Mouse (Mus musculus) intestine, postnatal 0 days (tissue): ENCODE measurements around the gene Larp4. TPM values are rescaled to one million over a fixed set of nuclear protein-coding genes. Genes with fewer than 3 reads are reported as not detected.
"Not testable (repeated sequence)": the region's sequence is repeated elsewhere in the genome, so short reads cannot be mapped to it uniquely, and the experiment has no call there.

Experiments
- ATAC-seq: fragments of 200-750 bp; cut with Nextera tagmentation; 2 replicates; pipeline ENCODE4 v1.8.0; 2017; ENCODE audit warnings: mild to moderate bottlenecking, moderate TSS enrichment, moderate library complexity
- H3K27ac ChIP-seq: fragments of 300-500 bp; sonication (generic); 2 replicates; pipeline ENCODE4 v1.5.1; 2014; ENCODE audit warnings: mild to moderate bottlenecking, low read depth, low read length, moderate library complexity
- H3K27me3 ChIP-seq: fragments of 300-500 bp; sonication (generic); replicated peaks from 2 replicates; pipeline ENCODE4 v1.6.1; 2014; ENCODE audit warnings: low read length, mixed read lengths; ENCODE audit not compliant: control insufficient read depth, insufficient read depth
- H3K36me3 ChIP-seq: fragments of 300-500 bp; sonication (generic); 2 replicates; pipeline ENCODE4 v1.6.1; 2014; ENCODE audit warnings: mild to moderate bottlenecking, moderate library complexity; ENCODE audit not compliant: control insufficient read depth, insufficient read depth
- H3K4me1 ChIP-seq: fragments of 300-500 bp; sonication (generic); replicated peaks from 2 replicates; pipeline ENCODE4 v1.6.1; 2014; ENCODE audit warnings: antibody characterized with exemption, low read length, mixed read lengths; ENCODE audit not compliant: control insufficient read depth, insufficient read depth
- H3K4me2 ChIP-seq: fragments of 300-500 bp; sonication (generic); replicated peaks from 2 replicates; pipeline ENCODE4 v1.6.1; 2014; ENCODE audit warnings: low read depth, mild to moderate bottlenecking, moderate library complexity
- H3K4me3 ChIP-seq: fragments of 300-500 bp; sonication (generic); 2 replicates; pipeline ENCODE4 v1.5.1; 2014; ENCODE audit warnings: low read depth, low read length
- H3K9ac ChIP-seq: fragments of 300-500 bp; sonication (generic); 2 replicates; pipeline ENCODE4 v1.6.1; 2014; ENCODE audit warnings: mild to moderate bottlenecking, low read depth, low read length
- H3K9me3 ChIP-seq: fragments of 300-500 bp; sonication (generic); 2 replicates; pipeline ENCODE4 v1.6.1; 2016; ENCODE audit warnings: mixed run types; ENCODE audit not compliant: control insufficient read depth
- CTCF ChIP-seq: sonication (generic); IDR thresholded peaks from 2 replicates; pipeline ENCODE4 v1.5.1; 2016; ENCODE audit warnings: low read depth, mild to moderate bottlenecking, control low read depth, antibody characterized with exemption, moderate library complexity
- WGBS: fragments of 180-500 bp; shearing (Covaris S2); extraction: QIAGEN DNeasy Blood & Tissue Kit; methylation state at CpG from one replicate; pipeline ENCODE4 v1.1.7; 2014; 5-methylcytosine and 5-hydroxymethylcytosine counted together
- polyA plus RNA-seq: library from polyadenylated mRNA; unstranded; fragments of >200 nt; fragmentation: Nextera tagmentation; extraction: Ambion mirVana; gene quantifications from 2 replicates; pipeline ENCODE4 v1.2.1, GENCODE M21; 2015

The Larp4 gene
- polyA plus RNA-seq = 29.7 and 32.5 TPM in 2 replicates

- H3K36me3 ChIP-seq, H3K27me3 ChIP-seq, ATAC-seq, H3K27ac ChIP-seq, H3K4me3 ChIP-seq, H3K4me2 ChIP-seq, H3K9ac ChIP-seq, H3K9me3 ChIP-seq, H3K4me1 ChIP-seq: not testable (repeated sequence)
- WGBS = 88% methylated on average over 6 of the region's 6 CpGs
These were observed at the start of gene Larp4 for GRCm38 (mm10) chr15:99969765-99970164. TSS of gene Larp4 (plus strand) at chr15:99970065.

DNA sequence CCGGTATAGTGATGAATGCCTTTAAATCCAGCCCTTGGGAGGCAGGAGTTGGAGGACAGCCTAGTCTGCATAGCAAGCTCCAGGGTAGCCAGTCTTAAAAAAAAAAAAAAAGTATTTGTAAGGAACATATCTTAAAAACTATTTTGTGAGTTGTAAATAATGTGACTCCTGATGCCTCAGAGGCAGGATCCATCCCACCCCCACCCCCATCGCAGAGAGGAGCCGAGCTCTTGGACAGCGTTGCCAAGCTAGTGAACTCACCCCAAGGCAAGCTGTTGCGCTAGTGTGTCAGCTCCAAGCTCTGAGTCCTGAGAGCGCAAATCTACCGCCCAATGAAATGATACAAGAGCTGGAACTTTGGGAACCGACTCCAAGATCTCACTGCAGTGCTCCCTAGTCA is 38.6 kb upstream of the Larp4 start:
- no peak for ATAC-seq
- Histone ChIP-seq H3K9ac (no peak overlapping the region), H3K27me3 (no peaks in the 10 kb centered on the region), H3K4me2 (no peak overlapping the region), H3K36me3 (no peaks in the 10 kb centered on the region), H3K9me3 (no peaks in the 10 kb centered on the region), H3K4me1 (no peaks in the 10 kb centered on the region), H3K4me3 (no peak overlapping the region), H3K27ac (no peak overlapping the region)
- WGBS = 78% methylated on average over 8 of the region's 8 CpGs
- TF ChIP-seq CTCF = no peak

GRCm38 (mm10) chr15:99934501-99934900 is 35.4 kb upstream of the Larp4 start:
- no peak for TF ChIP-seq CTCF
- Histone ChIP-seq H3K4me2 (no peak overlapping the region), H3K27ac (no peak overlapping the region), H3K4me1 (no peaks in the 10 kb centered on the region), H3K9me3 (no peaks in the 10 kb centered on the region), H3K9ac (no peak overlapping the region), H3K36me3 (no peaks in the 10 kb centered on the region), H3K27me3 (no peaks in the 10 kb centered on the region), H3K4me3 (no peak overlapping the region)
- WGBS = 48% methylated on average over 1 of the region's 1 CpGs
- ATAC-seq = no peak

DNA sequence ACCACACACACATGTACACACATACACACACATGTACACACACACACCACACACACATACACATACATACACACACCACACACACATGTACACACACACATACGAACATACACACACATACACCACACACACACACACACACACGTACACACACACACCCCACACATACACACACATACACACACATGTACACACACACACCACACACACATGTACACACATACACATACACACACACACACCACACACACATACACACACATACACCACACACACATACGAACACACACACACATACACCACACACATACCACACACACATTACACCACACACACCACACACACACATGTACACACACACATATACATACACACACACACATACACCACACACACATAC is 33.2 kb upstream of the Larp4 start:
- no peaks in the 10 kb centered on the region for H3K36me3 ChIP-seq
- no peak for TF ChIP-seq CTCF
- H3K4me3 ChIP-seq = no peak overlapping the region
- no peak overlapping the region for H3K9ac ChIP-seq
- 92% methylated on average over 3 of the region's 3 CpGs for WGBS
- ATAC-seq = no peak
- H3K27ac ChIP-seq = no peak overlapping the region
- H3K9me3 ChIP-seq = no peaks in the 10 kb centered on the region
- no peaks in the 10 kb centered on the region for H3K27me3 ChIP-seq
- H3K4me1 ChIP-seq = no peaks in the 10 kb centered on the region
- H3K4me2 ChIP-seq = no peak overlapping the region

- H3K9ac ChIP-seq = no peak overlapping the region
- H3K36me3 ChIP-seq = no peaks in the 10 kb centered on the region
- H3K9me3 ChIP-seq = no peaks in the 10 kb centered on the region
- no peak for ATAC-seq
- H3K4me3 ChIP-seq = no peak overlapping the region
- H3K4me2 ChIP-seq = no peak overlapping the region
- H3K27me3 ChIP-seq = no peaks in the 10 kb centered on the region
- no peak overlapping the region for H3K27ac ChIP-seq
- H3K4me1 ChIP-seq = no peaks in the 10 kb centered on the region
- 80% methylated on average over 8 of the region's 8 CpGs for whole genome bisulfite sequencing
- no peak for TF ChIP-seq CTCF
These were observed 32.0 kb upstream of the Larp4 start for GRCm38 (mm10) chr15:99937841-99938240.

- WGBS = 54% methylated on average over 2 of the region's 2 CpGs
- no peak overlapping the region for H3K27ac ChIP-seq
- ATAC-seq = no peak
- H3K4me2 ChIP-seq = no peak overlapping the region
- H3K4me1 ChIP-seq = no peaks in the 10 kb centered on the region
- H3K27me3 ChIP-seq = no peaks in the 10 kb centered on the region
- H3K9ac ChIP-seq = no peak overlapping the region
- H3K9me3 ChIP-seq = no peaks in the 10 kb centered on the region
- no peak for TF ChIP-seq CTCF
- H3K4me3 ChIP-seq = no peak overlapping the region
- no peaks in the 10 kb centered on the region for H3K36me3 ChIP-seq
These were observed 29.4 kb upstream of the Larp4 start for GRCm38 (mm10) chr15:99940426-99940825.

GRCm38 (mm10) chr15:99940970-99941630 is 28.8 kb upstream of the Larp4 start:
- WGBS = 76% methylated on average over 4 of the region's 4 CpGs
- TF ChIP-seq CTCF = no peak
- no peak overlapping the region for H3K4me3 ChIP-seq
- H3K27me3 ChIP-seq = no peaks in the 10 kb centered on the region
- no peak overlapping the region for H3K27ac ChIP-seq
- H3K36me3 ChIP-seq = no peaks in the 10 kb centered on the region
- no peak overlapping the region for H3K9ac ChIP-seq
- no peaks in the 10 kb centered on the region for H3K9me3 ChIP-seq
- ATAC-seq = no peak
- no peaks in the 10 kb centered on the region for H3K4me1 ChIP-seq
- no peak overlapping the region for H3K4me2 ChIP-seq
